Mouse (Mus musculus) MEL (cell line): ENCODE results near the gene BC016579. TPM values are rescaled to one million over a fixed set of nuclear protein-coding genes. Genes with fewer than 3 reads are reported as not detected.

Experiments used
- DNase-seq: peaks from one replicate; pipeline ENCODE4 v3.0.0; 2011; ENCODE audit warnings: low read depth, low spot score
- H3K27ac ChIP-seq: 2 replicates; pipeline ENCODE4 v1.5.1; 2012; ENCODE audit warnings: low read depth, mild to moderate bottlenecking, control low read depth, low read length, moderate library complexity; ENCODE audit not compliant: control insufficient read depth
- H3K27me3 ChIP-seq, 2 experiments: fragments of 150-350 bp in 1 of 2; sonication (generic) in 1 of 2; 2 replicates each; pipeline ENCODE4 v1.6.1; 2012; ENCODE audit warnings: low read length in 2 of 2, mild to moderate bottlenecking in 2 of 2, improper control_type of control experiment in 1 of 2, moderate library complexity in 1 of 2; ENCODE audit not compliant: insufficient read depth in 2 of 2, control insufficient read depth in 1 of 2
- H3K36me3 ChIP-seq, 2 experiments: 2 replicates each; pipeline ENCODE4 v1.6.1; 2012 to 2014; ENCODE audit warnings: low read length in 2 of 2, improper control_type of control experiment in 1 of 2, inconsistent platforms in 1 of 2, mild to moderate bottlenecking in 1 of 2; ENCODE audit not compliant: insufficient read depth in 2 of 2, control insufficient read depth in 1 of 2
- H3K4me1 ChIP-seq, 2 experiments: fragments of 150-350 bp in 1 of 2; sonication (generic) in 1 of 2; 2 replicates each; pipeline ENCODE4 v1.6.1; 2012; ENCODE audit warnings: low read length in 2 of 2, improper control_type of control experiment in 1 of 2, mild to moderate bottlenecking in 1 of 2; ENCODE audit not compliant: insufficient read depth in 2 of 2, control insufficient read depth in 1 of 2
- H3K4me3 ChIP-seq, 2 experiments: fragments of 150-350 bp in 1 of 2; sonication (generic) in 1 of 2; 2 replicates each; pipeline ENCODE4 v1.5.1; 2012; ENCODE audit warnings: low read depth in 2 of 2, low read length in 2 of 2, mild to moderate bottlenecking in 2 of 2, moderate library complexity in 2 of 2, control low read depth in 1 of 2, improper control_type of control experiment in 1 of 2; ENCODE audit not compliant: control insufficient read depth in 1 of 2, insufficient read depth in 1 of 2
- H3K79me2 ChIP-seq: 2 replicates; pipeline ENCODE4 v1.6.1; 2012; ENCODE audit warnings: mild to moderate bottlenecking, low read length, moderate library complexity; ENCODE audit not compliant: control insufficient read depth, poor library complexity, insufficient read depth
- H3K9ac ChIP-seq: 2 replicates; pipeline ENCODE4 v1.6.1; 2012; ENCODE audit warnings: low read depth, mild to moderate bottlenecking, control low read depth, low read length, moderate library complexity; ENCODE audit not compliant: control insufficient read depth, poor library complexity, severe bottlenecking
- H3K9me3 ChIP-seq: fragments of 150-350 bp; sonication (generic); replicated peaks from 2 replicates; pipeline ENCODE4 v1.6.1; 2012; ENCODE audit warnings: mild to moderate bottlenecking, low read length, improper control_type of control experiment, moderate library complexity; ENCODE audit not compliant: insufficient read depth
- BHLHE40 ChIP-seq: IDR thresholded peaks from 2 replicates; pipeline ENCODE4 v1.6.1; 2012; ENCODE audit warnings: low read depth, mild to moderate bottlenecking, inconsistent platforms, low read length, improper control_type of control experiment, borderline replicate concordance
- CHD1 ChIP-seq: IDR thresholded peaks from 2 replicates; pipeline ENCODE4 v1.6.1; 2012; ENCODE audit warnings: low read depth, mild to moderate bottlenecking, inconsistent platforms, low read length, improper control_type of control experiment
- CHD2 ChIP-seq: IDR thresholded peaks from 2 replicates; pipeline ENCODE4 v1.6.1; 2011; ENCODE audit warnings: low read length, improper control_type of control experiment
- ELF1 ChIP-seq: IDR thresholded peaks from 2 replicates; pipeline ENCODE4 v1.6.1; 2014; ENCODE audit warnings: low read depth, mild to moderate bottlenecking, inconsistent platforms, low read length, improper control_type of control experiment, moderate library complexity
- ETS1 ChIP-seq: IDR thresholded peaks from 2 replicates; pipeline ENCODE4 v1.6.1; 2012; ENCODE audit warnings: low read depth, mild to moderate bottlenecking, inconsistent platforms, low read length, improper control_type of control experiment, moderate library complexity
- GATA1 ChIP-seq: IDR thresholded peaks from 2 replicates; pipeline ENCODE4 v1.6.1; 2011; ENCODE audit warnings: low read depth, low read length, improper control_type of control experiment
- KAT2A ChIP-seq: conservative IDR thresholded peaks from 2 replicates; pipeline ENCODE4 v1.6.1; 2012; ENCODE audit warnings: low read depth, low read length, improper control_type of control experiment, inconsistent platforms
- MAFK ChIP-seq: IDR thresholded peaks from 2 replicates; pipeline ENCODE4 v1.6.1; 2011; ENCODE audit warnings: low read depth, mild to moderate bottlenecking, low read length, improper control_type of control experiment, borderline replicate concordance
- MAX ChIP-seq: IDR thresholded peaks from 2 replicates; pipeline ENCODE4 v1.6.1; 2011; ENCODE audit warnings: low read length, improper control_type of control experiment
- MEF2A ChIP-seq: IDR thresholded peaks from 2 replicates; pipeline ENCODE4 v1.6.1; 2014; ENCODE audit warnings: low read depth, mild to moderate bottlenecking, inconsistent platforms, low read length, improper control_type of control experiment; ENCODE audit not compliant: poor library complexity, insufficient replicate concordance, severe bottlenecking; ENCODE audit errors: extremely low read depth
- MYB ChIP-seq: IDR thresholded peaks from 2 replicates; pipeline ENCODE4 v1.6.1; 2011; ENCODE audit warnings: mild to moderate bottlenecking, low read depth, low read length, improper control_type of control experiment
- NELFE ChIP-seq: IDR thresholded peaks from 2 replicates; pipeline ENCODE4 v1.6.1; 2011; ENCODE audit warnings: low read depth, low read length, improper control_type of control experiment
- POLR2AphosphoS2 ChIP-seq: IDR thresholded peaks from 2 replicates; pipeline ENCODE4 v1.6.1; 2011; ENCODE audit warnings: low read length, improper control_type of control experiment
- POLR2AphosphoS5 ChIP-seq: IDR thresholded peaks from 2 replicates; pipeline ENCODE4 v1.6.1; 2012; ENCODE audit warnings: low read depth, borderline replicate concordance, mild to moderate bottlenecking, inconsistent platforms, low read length, moderate library complexity, mixed read lengths
- RAD21 ChIP-seq: IDR thresholded peaks from 2 replicates; pipeline ENCODE4 v1.6.1; 2011; ENCODE audit warnings: mild to moderate bottlenecking, low read depth, low read length, improper control_type of control experiment
- SMC3 ChIP-seq: IDR thresholded peaks from 2 replicates; pipeline ENCODE4 v1.6.1; 2011; ENCODE audit warnings: low read depth, low read length, improper control_type of control experiment
- TAL1 ChIP-seq: IDR thresholded peaks from 2 replicates; pipeline ENCODE4 v1.6.1; 2012; ENCODE audit warnings: mild to moderate bottlenecking, inconsistent platforms, low read length, moderate library complexity, mixed read lengths
- USF1 ChIP-seq: IDR thresholded peaks from 2 replicates; pipeline ENCODE4 v1.6.1; 2014; ENCODE audit warnings: low read depth, mild to moderate bottlenecking, inconsistent platforms, low read length, improper control_type of control experiment, moderate library complexity
- USF2 ChIP-seq, 2 experiments: IDR thresholded peaks; 2 replicates each; pipeline ENCODE4 v1.6.1; 2011 to 2012; ENCODE audit warnings: improper control_type of control experiment in 2 of 2, low read length in 2 of 2, borderline replicate concordance in 1 of 2, inconsistent platforms in 1 of 2, low read depth in 1 of 2, mild to moderate bottlenecking in 1 of 2; ENCODE audit not compliant: insufficient read depth in 1 of 2
- ZC3H11A ChIP-seq: IDR thresholded peaks from 2 replicates; pipeline ENCODE4 v1.6.1; 2012; ENCODE audit warnings: low read depth, mild to moderate bottlenecking, inconsistent platforms, low read length, improper control_type of control experiment
- polyA plus RNA-seq, 2 experiments: library from polyadenylated mRNA; stranded (reverse) in 1 of 2; unstranded in 1 of 2; fragments of >175 nt in 1 of 2; fragments of >200 nt in 1 of 2; gene quantifications; 2 replicates each; pipeline versions ENCODE4 v1.2.1 to v1.2.4; 2012; ENCODE audit warnings: low replicate concordance in 2 of 2, low read depth in 1 of 2; ENCODE audit not compliant: insufficient read length in 2 of 2, insufficient read depth in 1 of 2, missing spikeins in 1 of 2
- total RNA-seq: library from RNA; depleted of rRNA; stranded (reverse); fragments of 300-350 nt; gene quantifications from 2 replicates; pipeline ENCODE4 v1.2.3, GENCODE M21; 2012

Gene BC016579
- total and polyA plus RNA-seq, 3 experiments, result not detected

DNA sequence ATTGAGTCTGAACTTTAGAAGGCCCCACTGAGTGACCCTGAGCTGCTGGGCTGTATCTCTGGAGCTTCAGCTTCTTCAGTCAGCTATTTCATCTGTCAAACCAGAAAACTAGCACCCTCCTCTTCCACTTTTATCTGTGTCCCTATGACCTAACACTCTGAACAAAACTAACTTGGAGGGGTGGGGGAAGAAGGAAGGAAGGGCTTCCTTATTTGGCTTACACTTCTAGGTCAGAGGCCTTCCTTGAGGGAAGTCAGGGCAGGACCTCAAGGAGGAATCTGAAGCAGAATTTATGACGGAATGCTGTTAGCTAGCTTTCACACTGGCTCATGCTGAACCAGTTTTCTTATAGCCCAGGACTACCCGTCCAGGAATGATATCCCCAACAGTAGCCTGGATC lies 2.4 kb downstream of the BC016579 start:
- no peaks in the 10 kb centered on the region for H3K9me3 ChIP-seq
- no peak for DNase-seq
- TF ChIP-seq MYB (no peak), MEF2A (no peak), ETS1 (no peak), POLR2AphosphoS2 (no peak), GATA1 (no peak), MAFK (no peak), NELFE (no peak)
- H3K79me2 ChIP-seq, result no peaks in the 10 kb centered on the region
- no peak overlapping the region for H3K9ac ChIP-seq
- H3K27ac ChIP-seq, result no peak overlapping the region
- H3K36me3 ChIP-seq, result no peaks in the 10 kb centered on the region
- no peaks in the 10 kb centered on the region for H3K4me1 ChIP-seq
- H3K27me3 ChIP-seq, result no peaks in the 10 kb centered on the region
- no peak overlapping the region for H3K4me3 ChIP-seq

DNA sequence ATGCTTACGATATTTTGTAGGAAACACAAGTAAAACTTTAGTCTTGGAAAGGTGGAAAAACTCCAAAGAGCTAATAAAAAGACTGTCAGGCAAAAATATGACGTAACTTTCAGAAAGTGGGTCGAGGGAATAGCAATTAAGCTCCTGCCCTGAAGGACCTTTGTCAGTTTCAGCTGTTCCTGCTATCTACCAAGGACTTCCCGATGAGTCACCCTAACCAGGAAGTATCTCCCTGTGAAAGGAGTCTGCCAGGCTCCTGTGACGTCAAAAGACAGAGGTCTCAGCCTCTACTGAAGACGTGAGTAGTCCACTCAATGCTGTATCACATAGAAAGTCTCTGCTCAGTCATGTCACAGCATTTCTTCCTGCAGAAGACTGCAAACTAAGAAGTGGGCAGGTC lies 9.5 kb downstream of the BC016579 start:
- DNase-seq, result no peak
- Histone ChIP-seq H3K27ac (no peak overlapping the region), H3K9ac (no peak overlapping the region), H3K4me3 (no peak overlapping the region), H3K4me1 (no peaks in the 10 kb centered on the region), H3K9me3 (no peaks in the 10 kb centered on the region), H3K36me3 (peaks cover 0 to 2% of the 10 kb centered on the region in 2 experiments; a peak in 1 of 4 replicates), H3K27me3 (no peaks in the 10 kb centered on the region), H3K79me2 (no peaks in the 10 kb centered on the region)
- no peak for TF ChIP-seq USF2 (IDR thresholded peaks at IDR 0.05; ENCODE audit: borderline replicate concordance in 1 of 2, insufficient read depth in 1 of 2, low read depth in 1 of 2, low read length in 2 of 2)
- TF ChIP-seq RAD21, result no peak
- TF ChIP-seq BHLHE40, result no peak
- TF ChIP-seq TAL1, result no peak
- TF ChIP-seq KAT2A, result no peak
- TF ChIP-seq ELF1, result no peak
- TF ChIP-seq ETS1, result no peak; the same call in 1 of the 2 replicates
- no peak for TF ChIP-seq MAX
- no peak for TF ChIP-seq MAFK
- no peak for TF ChIP-seq CHD1
- no peak for TF ChIP-seq POLR2AphosphoS2
- TF ChIP-seq POLR2AphosphoS5, result no peak
- no peak for TF ChIP-seq MYB
- TF ChIP-seq CHD2, result no peak
- TF ChIP-seq NELFE, result no peak
- TF ChIP-seq SMC3, result no peak
- TF ChIP-seq USF1, result no peak
- TF ChIP-seq ZC3H11A, result no peak
